ENCODE assay signal across 27 mouse cellular contexts in genomic region chr9:100987850-100988249, GRCm38 (mm10). TPM values are rescaled to one million over a fixed set of nuclear protein-coding genes. Genes with fewer than 3 reads are reported as not detected.
A peak's percentile ranks its signal among the peaks of the same experiment; 100 is the strongest.
DNase-seq lines count a peak whose midpoint lies in the region; ATAC-seq and TF ChIP-seq lines count a peak whose summit lies in the region.
"Had no signal": no experiment of that assay in that cellular context is flagged by ENCODE, and none has a peak within 500 bp of the region (broad histone marks: within the 10 kb centered on the region; RNA-seq: fewer than 3 reads in every experiment).

No protein-coding gene starts in this region.

- whole genome bisulfite sequencing in liver, embryonic 11.5 days = 76% methylated on average over 3 of the region's 3 CpGs
- 65% methylated on average over 3 of the region's 3 CpGs for WGBS in liver, embryonic 14.5 days (ENCODE audit: insufficient replicate concordance)

- no peak for DNase-seq in liver, embryonic 11.5 days (ENCODE audit: low spot score)
- no peak for DNase-seq in liver
- DNase-seq in liver, embryonic 14.5 days (ENCODE audit: low read depth in 3 of 3, low spot score in 3 of 3) = no peak
- DNase-seq in adrenal gland, postnatal 10 days = no peak
- no peak for DNase-seq in B cell, adult 2 months
- DNase-seq: adrenal gland, adult 2 months; adrenal gland, postnatal 25 days; cerebellum, adult 11-12 months; cerebellum, adult 8-10 months; cerebellum, postnatal 10 days; cerebellum, postnatal 36 days; embryo, embryonic 11 days; gastrocnemius, postnatal 10 days; gastrocnemius, postnatal 36 days; heart, adult 2 months; heart, postnatal 36 days had no signal

- H3K9ac ChIP-seq in liver, embryonic 11.5 days (ENCODE audit: low read depth, low read length) = no peak overlapping the region
- H3K9ac ChIP-seq in liver, embryonic 14.5 days (replicated peaks) = no peak overlapping the region
- H3K9ac ChIP-seq: embryonic facial prominence, embryonic 13.5 days; forebrain, embryonic 12.5 days; forebrain, embryonic 15.5 days; hindbrain, embryonic 13.5 days had no signal

- H3K27ac ChIP-seq in liver, embryonic 11.5 days (ENCODE audit: low read depth, low read length) = no peak overlapping the region
- H3K27ac ChIP-seq in liver, embryonic 14.5 days = no peak overlapping the region
- H3K27ac ChIP-seq: embryonic facial prominence, embryonic 10.5 days; embryonic facial prominence, embryonic 13.5 days; forebrain, embryonic 12.5 days; forebrain, embryonic 15.5 days; heart, adult 2 months; hindbrain, embryonic 10.5 days; hindbrain, embryonic 13.5 days had no signal

- peaks cover 8% of the 10 kb centered on the region for H3K9me3 ChIP-seq in liver, embryonic 11.5 days (ENCODE audit: control insufficient read depth, low read length)
- no peaks in the 10 kb centered on the region for H3K9me3 ChIP-seq in liver, embryonic 14.5 days (ENCODE audit: control insufficient read depth, low read length)
- H3K9me3 ChIP-seq: hindbrain, embryonic 13.5 days had no signal

- H3K4me2 ChIP-seq in liver, embryonic 11.5 days = no peak overlapping the region
- H3K4me2 ChIP-seq in liver, embryonic 14.5 days (ENCODE audit: low read depth) = no peak overlapping the region
- H3K4me2 ChIP-seq: embryonic facial prominence, embryonic 13.5 days; forebrain, embryonic 12.5 days; forebrain, embryonic 15.5 days; heart, embryonic 11.5 days; hindbrain, embryonic 13.5 days had no signal

- peaks cover 3% of the 10 kb centered on the region; the same call in 1 of the 2 replicates for H3K36me3 ChIP-seq in liver, embryonic 11.5 days (ENCODE audit: control insufficient read depth, insufficient read depth, low read length)
- no peaks in the 10 kb centered on the region for H3K36me3 ChIP-seq in liver, embryonic 14.5 days (replicated peaks; ENCODE audit: control insufficient read depth, insufficient read depth, low read depth)

- H3K4me3 ChIP-seq in liver, embryonic 11.5 days (ENCODE audit: low read depth, low read length) = no peak overlapping the region
- no peak overlapping the region for H3K4me3 ChIP-seq in liver, embryonic 14.5 days (ENCODE audit: insufficient read depth in 1 of 2, low read depth in 2 of 2, low read length in 2 of 2)
- H3K4me3 ChIP-seq: embryonic facial prominence, embryonic 10.5 days; embryonic facial prominence, embryonic 13.5 days; erythroblast, embryonic 14.5 days; forebrain, embryonic 12.5 days; forebrain, embryonic 15.5 days; heart, adult 2 months; hindbrain, embryonic 10.5 days; hindbrain, embryonic 13.5 days had no signal

- TF ChIP-seq CTCF in liver, embryonic 14.5 days (IDR thresholded peaks at IDR 0.05; ENCODE audit: low read depth) = no peak

- H3K27me3 ChIP-seq in liver, embryonic 11.5 days (replicated peaks; ENCODE audit: control insufficient read depth, insufficient read depth, low read length) = no peaks in the 10 kb centered on the region
- no peaks in the 10 kb centered on the region for H3K27me3 ChIP-seq in liver, embryonic 14.5 days (ENCODE audit: control insufficient read depth, insufficient read depth, low read length)
- H3K27me3 ChIP-seq: embryonic facial prominence, embryonic 13.5 days; forebrain, embryonic 12.5 days; forebrain, embryonic 15.5 days; hindbrain, embryonic 13.5 days had no signal

- H3K4me1 ChIP-seq in liver, embryonic 11.5 days (replicated peaks; ENCODE audit: control insufficient read depth, insufficient read depth, low read length) = no peaks in the 10 kb centered on the region
- peaks cover 2 to 4% of the 10 kb centered on the region in 2 experiments; a peak in 2 of 4 replicates for H3K4me1 ChIP-seq in liver, embryonic 14.5 days (replicated peaks; ENCODE audit: control insufficient read depth in 2 of 2, insufficient read depth in 2 of 2, low read length in 1 of 2)
- H3K4me1 ChIP-seq: embryonic facial prominence, embryonic 10.5 days; embryonic facial prominence, embryonic 13.5 days; forebrain, embryonic 12.5 days; forebrain, embryonic 15.5 days; hindbrain, embryonic 10.5 days; hindbrain, embryonic 13.5 days had no signal

- no peak for TF ChIP-seq EP300 in liver, embryonic 14.5 days (IDR thresholded peaks at IDR 0.05; ENCODE audit: low read depth)

- ATAC-seq in liver, embryonic 11.5 days (replicated peaks; ENCODE audit: low FRiP score) = peak; percentile 51; the same call in 1 of the 2 replicates
- ATAC-seq in liver, embryonic 14.5 days (ENCODE audit: insufficient read depth) = 0 out of 2 replicates have a peak, but pooled peaks have one; percentile 63
- ATAC-seq in megakaryocyte progenitor cell, adult 5-6 weeks (replicated peaks; ENCODE audit: poor library complexity) = 0 out of 2 replicates have a peak, but pooled peaks have one; percentile 20
- ATAC-seq: CD4-positive, CD25-positive, alpha-beta regulatory T cell, adult 4 months; forebrain, embryonic 15.5 days; hindbrain, embryonic 16.5 days had no signal

RNA-seq across cellular contexts. Expression of gene Pccb, which starts 46.8 kb away (rescaled TPM):
- polyA plus RNA-seq in liver, embryonic 11.5 days (2014; fragmentation: Nextera tagmentation; extraction: Ambion mirVana) = 8.7 and 10.2 TPM in 2 replicates
- polyA plus RNA-seq in liver, embryonic 14.5 days (2012; rRNA removed) = 12.8 and 15.7 TPM in 2 replicates
- 6.4 and 7.8 TPM in 2 replicates for polyA plus RNA-seq in liver, embryonic 14.5 days (2014; fragmentation: Nextera tagmentation; extraction: Ambion mirVana)
- total RNA-seq in megakaryocyte progenitor cell, adult 5-6 weeks (2015) = 19.4 and 21.7 TPM in 2 replicates
- 16.0 and 18.2 TPM in 2 replicates for total RNA-seq in megakaryocyte progenitor cell, adult 5-6 weeks (2017)
- total RNA-seq in adrenal gland, postnatal 10 days (2021) = 100 to 1,000 TPM; 203 to 209 TPM

Comparison
In these comparisons a context has a peak if more than half of its experiments do, and no peak if none do; other contexts are left out.
1. RNA of gene Pccb, which starts 46.8 kb away (total RNA-seq): 203 to 209 TPM in adrenal gland, postnatal 10 days; 16.0 to 21.7 TPM in megakaryocyte progenitor cell, adult 5-6 weeks; every median in the first group is over 4 times any median in the second.
2. Peak in every context shown above with its lines, with median percentiles within 50 percentile points of each other: ATAC-seq.